Mouse (Mus musculus) left cerebral cortex, postnatal 4 days (tissue): Measurements from ENCODE around the gene Cfap57. TPM values are rescaled to one million over a fixed set of nuclear protein-coding genes. Genes with fewer than 3 reads are reported as not detected.
"Not testable (repeated sequence)": the region's sequence is repeated elsewhere in the genome, so short reads cannot be mapped to it uniquely, and the experiment has no call there.

Experiments
- DNase-seq: peaks from one replicate; pipeline ENCODE4 v3.0.0-alpha.2; 2022
- intact Hi-C: fragments of 180-260 bp; cut with DNase I; formaldehyde crosslinking; loops from one replicate; pipeline ENCODE4 v1.15.1; 2025
- total RNA-seq, 2 experiments: library from RNA; stranded (reverse); gene quantifications; 2 replicates each; pipeline ENCODE4 v1.2.3; 2021

Gene Cfap57
- total RNA-seq, 2 experiments from 2014 or later = 0.97 to 1.3 TPM

- intact Hi-C loops = no loop called here
- DNase-seq = no peak
Observed at GRCm38 (mm10) chr4:118523976-118524375, 96.6 kb downstream of the Cfap57 start.

GRCm38 (mm10) chr4:118522248-118522647, 98.3 kb downstream of the Cfap57 start:
- intact Hi-C loops = no loop called here
- no peak for DNase-seq

DNA sequence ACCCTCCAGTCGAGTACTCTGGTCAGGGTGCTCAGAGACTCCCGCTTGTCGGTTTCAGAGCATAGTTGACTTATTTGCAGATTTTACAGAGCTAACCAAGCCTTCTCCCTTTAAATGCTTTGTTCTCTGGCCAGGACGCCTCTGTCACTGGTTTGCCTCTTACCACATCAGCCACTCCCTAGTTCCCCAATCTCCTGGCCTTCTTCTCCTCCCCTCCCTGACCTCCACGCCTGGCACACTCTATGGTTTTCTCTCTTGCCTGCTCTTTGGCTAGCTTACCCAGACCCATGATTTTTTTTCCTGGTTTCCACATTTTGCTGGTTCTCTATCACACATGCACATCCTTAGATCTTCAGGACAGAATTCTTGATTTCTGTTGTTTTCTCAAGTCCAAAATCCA, 102.4 kb downstream of the Cfap57 start:
- intact Hi-C loops = no loop called here
- no peak for DNase-seq

- DNase-seq = no peak
- intact Hi-C loops = no loop called here
Observed at GRCm38 (mm10) chr4:118517497-118518146, 103.0 kb downstream of the Cfap57 start.

DNA sequence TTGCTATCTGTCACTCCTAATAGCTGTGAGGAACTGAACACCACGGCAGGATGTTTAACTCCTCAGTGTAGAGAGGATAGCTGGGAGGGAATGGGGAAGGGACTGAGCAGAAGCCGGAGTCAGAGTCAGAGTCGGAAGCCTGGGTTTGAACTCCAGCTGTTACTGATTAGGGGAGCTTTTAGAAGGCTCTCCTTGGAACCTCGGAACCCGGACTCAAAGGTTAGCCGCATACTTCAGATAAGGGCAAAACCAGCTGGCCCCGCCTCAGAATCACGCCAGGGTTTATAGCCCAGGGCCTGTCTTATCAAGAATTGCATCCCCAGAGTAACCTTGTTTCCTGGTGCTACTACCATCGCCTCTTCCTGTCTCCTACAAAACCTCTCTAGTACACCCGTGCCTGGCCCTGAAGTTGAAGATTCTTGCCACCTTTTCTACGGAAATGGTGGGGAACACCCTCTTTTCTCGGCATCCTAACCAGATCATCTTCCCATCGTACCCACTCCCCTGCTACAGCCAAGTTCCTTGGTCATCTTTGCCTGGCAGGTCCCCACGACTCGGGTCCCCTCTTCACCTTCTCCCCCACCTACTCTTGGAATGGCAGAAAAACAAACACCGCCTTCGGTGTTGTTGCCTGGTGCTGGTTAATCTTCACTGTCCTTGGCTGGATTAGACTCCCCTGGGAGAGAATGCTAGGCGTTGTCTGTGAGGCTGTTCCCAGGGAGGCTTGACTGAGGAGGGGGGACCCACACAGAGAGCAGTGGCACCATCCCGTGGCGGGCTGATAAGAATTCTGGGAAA, 103.7 kb downstream of the Cfap57 start:
- no peak for DNase-seq
- intact Hi-C loops = no loop called here

DNA sequence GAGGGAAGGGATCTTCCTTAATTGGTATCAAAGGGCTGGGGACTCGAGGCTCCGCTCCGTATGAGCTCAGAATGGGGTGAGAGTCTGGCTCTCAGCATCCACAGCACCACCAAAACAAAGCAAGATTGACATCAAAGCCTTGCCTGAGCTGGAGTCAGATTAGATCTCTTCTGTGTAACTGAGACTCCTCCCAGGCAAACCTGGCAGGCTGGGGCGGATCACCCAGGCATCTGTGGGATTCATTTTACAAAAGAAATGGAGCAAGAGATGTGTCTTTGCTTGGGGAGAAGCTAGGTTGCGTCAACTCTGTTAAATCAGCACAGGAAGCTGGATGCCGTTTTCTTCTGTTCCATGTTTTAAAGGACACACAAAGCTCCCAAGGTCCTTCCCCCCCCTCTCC, 111.5 kb downstream of the Cfap57 start:
- no peak for DNase-seq
- intact Hi-C loops = no loop called here

DNA sequence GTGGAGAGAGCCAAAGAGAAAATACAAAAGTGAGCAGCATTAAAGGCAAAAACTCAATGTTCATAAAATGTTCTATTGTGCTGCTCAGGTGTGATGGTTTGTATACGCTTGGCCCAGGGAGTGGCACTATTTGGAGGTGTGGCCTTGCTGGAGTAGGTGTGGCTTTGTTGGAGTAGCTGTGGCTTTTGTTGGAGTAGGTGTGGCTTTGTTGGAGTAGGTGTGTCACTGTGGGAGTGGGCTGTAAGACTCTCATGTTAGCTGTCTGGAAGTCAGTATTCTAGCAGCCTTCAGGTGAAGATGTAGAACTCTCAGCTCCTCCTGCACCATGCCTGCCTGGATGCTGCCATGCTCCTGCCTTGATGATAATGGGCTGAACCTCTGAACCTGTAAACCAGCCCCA, 113.4 kb downstream of the Cfap57 start:
- DNase-seq, intact Hi-C loops: not testable (repeated sequence)

DNA sequence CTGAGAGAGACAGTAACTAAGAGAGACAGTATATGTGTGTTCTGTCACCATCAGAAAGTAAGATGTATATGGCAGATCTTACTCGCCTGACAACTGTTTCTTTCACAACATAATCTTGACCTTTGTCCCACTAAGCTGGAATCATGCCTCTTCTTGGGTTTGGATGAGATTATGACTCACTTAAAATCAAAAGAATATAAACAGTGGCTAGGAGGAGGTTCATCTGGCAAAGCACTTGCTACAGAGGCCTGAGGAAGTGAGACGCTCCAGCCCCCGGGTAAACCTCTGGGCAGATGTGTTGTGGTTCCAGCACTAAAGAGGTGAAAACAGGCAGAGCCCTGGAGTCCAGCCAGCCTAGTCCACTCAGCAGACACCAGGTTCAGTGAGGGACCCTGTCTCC, 115.0 kb downstream of the Cfap57 start:
- no peak for DNase-seq
- intact Hi-C loops = no loop called here

Other genes with a start within 250 kb of the Cfap57 start
- gene Szt2, start 211.5 kb downstream of the Cfap57 start, total RNA-seq = 10 to 100 TPM; 43.3 to 48.3 TPM
- gene Med8, start 211.4 kb downstream of the Cfap57 start, total RNA-seq = 10 to 100 TPM; 75.7 to 77.6 TPM
- 10 to 100 TPM; 17.0 to 17.9 TPM for gene Elovl1, start 192.7 kb downstream of the Cfap57 start, total RNA-seq
- 10 to 100 TPM in 1 of 2 experiments, 1 to 10 TPM in 1; 8.2 to 11.2 TPM for gene Cdc20, start 183.4 kb downstream of the Cfap57 start, total RNA-seq
- not detected for gene Mpl, start 163.3 kb downstream of the Cfap57 start, total RNA-seq
- gene Tie1, start 130.7 kb downstream of the Cfap57 start, total RNA-seq = 10 to 100 TPM; 14.4 to 15.2 TPM
- gene 2610528J11Rik, start 93.8 kb downstream of the Cfap57 start, total RNA-seq = under 1 TPM in 1 of 2 experiments, not detected in 1; 0.38 TPM
- gene Tmem125, start 76.7 kb downstream of the Cfap57 start, total RNA-seq = 1 to 10 TPM in 1 of 2 experiments, under 1 TPM in 1; 0.34 to 1.0 TPM
- 10 to 100 TPM; 72.4 to 76.5 TPM for gene Ebna1bp2, start within 50 bp of the Cfap57 start, total RNA-seq
- not detected for gene Olfr62, start 38.2 kb upstream of the Cfap57 start, total RNA-seq
- gene Olfr1342, start 72.0 kb upstream of the Cfap57 start, total RNA-seq = not detected
- not detected for gene Olfr1341, start 82.7 kb upstream of the Cfap57 start, total RNA-seq
- not detected for gene Olfr1340, start 99.4 kb upstream of the Cfap57 start, total RNA-seq
- gene Olfr1339, start 111.4 kb upstream of the Cfap57 start, total RNA-seq = not detected
- gene Olfr1338, start 138.0 kb upstream of the Cfap57 start, total RNA-seq = not detected
- not detected for gene Olfr1337, start 161.8 kb upstream of the Cfap57 start, total RNA-seq
- not detected for gene Olfr1335, start 189.2 kb upstream of the Cfap57 start, total RNA-seq
- not detected for gene Olfr1333, start 215.5 kb upstream of the Cfap57 start, total RNA-seq
- gene Olfr1331, start 243.9 kb upstream of the Cfap57 start, total RNA-seq = not detected